Mouse (Mus musculus) heart, adult 11 months (tissue): ENCODE data around the gene Enox1.

ENCODE experiments used
- DNase-seq: peaks from one replicate; pipeline ENCODE4 v3.0.0; 2022

Enox1 gene

DNA sequence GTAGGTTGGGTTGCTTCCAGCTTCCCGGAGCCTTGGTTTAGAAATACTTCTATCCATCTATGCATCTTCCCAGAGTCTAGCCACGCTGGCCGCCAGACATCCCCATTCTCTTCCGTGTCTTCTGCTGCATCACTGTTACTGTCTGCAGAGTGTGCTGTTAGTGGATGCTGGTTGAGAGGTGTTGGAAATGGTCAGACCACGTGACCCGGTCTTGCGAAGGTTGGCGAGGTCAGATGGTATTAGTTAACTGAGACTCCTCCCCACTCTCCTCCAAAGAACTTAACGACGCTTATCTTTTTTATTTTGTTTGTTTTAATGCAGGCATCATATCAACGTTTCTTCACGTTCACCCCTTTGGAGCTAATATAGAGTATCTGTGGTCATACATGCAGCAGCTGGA lies 550.7 kb downstream of the Enox1 start:
- DNase-seq, result peak; percentile 85

DNA sequence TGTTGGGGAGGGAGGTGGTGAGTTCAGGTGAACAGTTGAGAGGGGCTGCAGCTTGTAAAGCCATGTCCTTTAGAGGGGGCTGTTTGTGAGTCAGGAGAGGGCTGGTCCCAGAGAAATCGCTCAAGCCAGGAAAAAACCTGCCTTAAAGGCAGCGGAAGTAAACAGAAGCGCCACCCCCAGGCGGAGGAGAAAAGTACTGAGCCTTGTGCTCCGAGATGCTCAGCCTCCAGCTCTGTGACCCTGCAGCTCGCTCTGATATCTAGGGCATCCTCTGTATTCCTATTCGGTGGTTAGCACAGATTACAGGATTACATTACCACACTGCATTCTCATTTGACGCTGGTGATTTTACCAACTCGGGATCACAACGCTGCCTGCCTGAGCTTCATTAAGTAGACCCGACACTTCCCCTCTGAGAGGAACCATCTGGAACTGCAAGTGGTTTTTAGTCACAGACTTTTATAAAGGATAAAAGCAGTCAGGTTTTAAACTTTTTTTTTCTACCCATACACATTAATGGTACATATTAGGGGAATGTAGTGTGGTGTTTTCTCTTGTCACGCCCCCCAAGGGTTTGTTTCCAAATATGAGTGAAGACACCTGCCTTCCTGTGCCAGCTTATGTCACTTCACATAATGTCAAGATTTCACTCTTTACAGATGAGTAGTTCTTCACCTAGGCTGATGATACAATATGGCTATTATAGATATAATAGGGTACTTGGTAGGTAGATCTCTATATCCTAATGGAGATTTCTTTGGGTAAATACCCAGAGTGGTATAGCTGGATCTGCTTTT lies 552.0 kb downstream of the Enox1 start:
- peak; percentile 58 for DNase-seq

DNA sequence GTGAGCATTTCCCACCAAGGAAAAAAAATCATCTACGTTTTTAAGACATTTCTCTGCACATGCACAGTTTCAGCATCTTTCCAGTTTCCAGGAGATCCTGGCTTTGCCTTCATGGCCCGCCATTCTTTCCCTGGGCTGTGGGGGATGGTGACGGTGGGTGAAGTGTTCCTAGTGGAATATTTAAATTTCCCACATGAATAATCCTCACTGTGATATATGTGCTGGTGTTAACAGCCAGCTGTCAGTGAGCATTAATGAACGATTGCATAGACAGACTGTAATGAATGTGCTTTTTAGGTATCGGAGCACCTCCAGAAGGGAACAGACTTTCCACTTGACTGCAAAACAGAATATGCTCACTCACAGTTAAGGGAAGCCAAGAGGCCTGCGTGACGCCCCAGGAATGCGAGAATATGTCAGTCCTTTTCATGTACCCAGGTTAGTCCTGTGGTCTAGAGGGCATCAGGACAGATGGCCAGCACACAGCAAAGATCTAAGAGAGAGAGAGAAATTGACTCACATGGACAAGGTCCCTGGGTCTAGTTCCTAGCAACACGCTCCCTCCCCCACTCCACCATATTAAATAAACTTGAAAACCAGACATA lies 558.5 kb downstream of the Enox1 start:
- DNase-seq, result peak; percentile 42

DNA sequence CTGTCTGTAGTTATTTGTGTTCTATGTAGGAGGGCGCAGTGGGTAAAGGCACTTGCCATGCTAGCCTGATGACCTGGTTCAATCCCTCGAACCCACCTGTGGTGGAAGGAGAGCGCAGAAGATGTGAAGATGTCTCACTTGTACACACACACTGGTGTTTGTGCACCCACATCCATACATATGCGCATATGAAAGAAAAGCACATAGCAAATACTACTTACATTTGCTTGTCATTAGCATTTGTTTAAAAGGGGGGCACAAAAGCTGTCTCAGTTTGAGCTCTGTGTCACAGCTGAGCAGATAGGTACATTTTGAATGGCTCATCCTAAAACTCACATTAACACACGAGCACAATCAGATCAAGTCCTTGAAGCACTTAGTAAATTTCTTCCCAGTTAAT lies 560.4 kb downstream of the Enox1 start:
- DNase-seq, result no peak

DNA sequence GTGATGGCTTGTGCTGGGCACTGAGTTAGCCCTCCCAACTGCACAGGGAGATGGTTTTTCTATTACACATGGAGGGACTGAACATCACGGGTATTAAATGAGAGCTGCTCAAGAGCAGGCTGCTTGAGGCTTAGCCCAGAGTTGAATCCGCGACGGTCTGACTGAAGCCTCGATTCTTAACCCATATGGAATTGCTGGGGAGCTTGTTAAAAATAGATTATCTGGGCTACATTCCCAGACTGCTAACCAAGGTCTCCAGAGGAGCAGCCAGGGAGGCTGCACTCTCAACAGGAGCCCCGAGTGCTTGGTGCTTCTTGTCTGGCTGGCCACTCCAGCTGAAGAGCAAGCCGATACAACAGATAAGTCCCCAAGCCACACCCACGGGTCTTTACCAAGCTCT lies 562.3 kb downstream of the Enox1 start:
- peak; percentile 81 for DNase-seq

DNA sequence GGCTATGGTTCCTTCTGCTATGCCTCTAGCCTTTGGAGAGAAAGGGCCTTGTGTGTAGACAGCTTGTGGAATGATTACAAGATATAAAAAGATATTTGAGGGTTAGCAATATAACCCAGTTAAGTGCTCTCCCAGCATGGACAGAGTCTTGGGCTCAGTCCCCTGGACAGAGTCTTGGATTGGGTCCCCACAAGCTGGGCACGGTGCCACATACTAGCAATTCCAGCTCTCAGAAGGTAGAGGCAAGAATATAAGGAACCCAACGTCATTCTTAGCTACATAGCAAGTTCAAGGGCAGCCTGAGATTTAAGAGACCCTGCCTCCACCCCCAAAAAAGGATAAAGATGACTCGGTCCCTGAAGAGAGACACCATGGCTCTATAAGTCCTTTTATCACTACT lies 581.5 kb downstream of the Enox1 start:
- DNase-seq, result peak; percentile 79

DNA sequence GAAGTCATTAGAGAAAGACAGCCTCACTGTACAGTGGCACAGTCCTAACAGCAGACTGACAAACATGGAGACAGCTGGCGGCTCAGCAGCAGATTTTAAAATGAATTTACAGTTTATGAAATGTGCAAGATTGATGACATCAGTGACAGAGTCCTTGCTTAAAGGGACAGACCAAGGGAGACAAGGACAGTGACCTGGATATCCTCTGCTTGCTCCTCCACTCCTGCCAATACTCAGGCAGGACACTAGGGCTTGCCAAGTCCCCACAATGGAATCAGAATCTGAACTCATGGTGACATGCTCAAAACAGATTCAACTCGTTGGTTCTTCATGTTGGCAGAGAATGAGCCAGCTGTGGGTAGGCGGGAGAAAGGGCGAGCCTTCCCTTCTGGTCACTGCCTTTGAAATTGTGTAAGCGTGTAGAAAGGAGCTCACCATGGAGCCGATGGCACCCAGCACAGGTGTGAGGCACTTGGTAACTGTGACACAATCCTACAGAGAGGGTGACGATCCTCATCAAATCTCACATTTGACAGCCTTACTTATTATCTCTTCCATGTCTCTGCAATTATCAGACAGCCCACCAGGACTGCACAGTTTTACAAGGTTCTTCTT lies 582.3 kb downstream of the Enox1 start:
- DNase-seq, result peak; percentile 69

DNA sequence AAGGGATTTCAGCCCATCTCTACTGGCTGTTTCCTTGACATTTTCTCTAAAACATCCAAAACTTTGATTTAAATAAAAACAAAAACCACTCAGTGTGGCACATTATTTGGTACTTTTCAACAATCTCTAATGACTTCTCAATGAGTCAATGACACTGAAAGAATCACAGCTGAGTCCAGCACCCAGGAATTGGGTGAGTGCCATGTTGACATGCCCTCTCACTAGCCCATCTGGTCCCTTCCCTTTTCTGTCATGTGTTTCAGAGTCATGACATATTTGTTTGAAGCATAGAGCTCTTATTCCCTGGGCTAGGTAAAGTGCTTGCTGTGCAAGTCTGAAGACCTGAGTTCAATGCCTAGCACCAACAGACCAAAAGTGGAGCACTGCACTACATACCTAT lies 582.8 kb downstream of the Enox1 start:
- DNase-seq, result peak; percentile 29

DNA sequence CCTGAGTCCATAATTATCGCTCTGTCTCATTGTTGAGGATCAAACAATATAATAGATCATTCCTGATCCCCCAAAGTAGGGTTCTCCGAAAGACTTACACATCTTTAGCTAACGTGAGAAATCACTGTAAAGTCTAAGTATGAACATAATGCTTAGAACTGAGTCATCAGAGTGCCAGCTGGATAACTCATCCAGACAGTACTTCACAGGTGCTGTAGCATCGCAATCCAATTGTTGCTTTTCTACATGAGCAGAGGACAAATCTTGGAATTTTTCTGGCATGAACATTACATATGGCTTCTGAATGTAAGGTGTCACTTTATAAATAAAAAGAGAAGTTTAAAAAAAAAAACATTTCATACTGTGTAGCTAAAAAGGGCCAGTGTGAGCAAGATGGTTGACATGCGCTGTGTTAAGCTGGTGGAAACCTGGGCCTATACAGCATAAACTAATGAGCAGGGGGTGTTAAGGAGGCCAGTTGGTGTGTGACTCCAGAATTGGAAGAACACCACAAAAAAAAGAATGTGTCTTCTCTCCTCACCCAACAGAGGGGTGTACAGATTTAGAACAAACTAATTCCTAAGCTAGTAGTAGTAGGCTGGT lies 588.2 kb downstream of the Enox1 start:
- DNase-seq, result peak; percentile 3

DNA sequence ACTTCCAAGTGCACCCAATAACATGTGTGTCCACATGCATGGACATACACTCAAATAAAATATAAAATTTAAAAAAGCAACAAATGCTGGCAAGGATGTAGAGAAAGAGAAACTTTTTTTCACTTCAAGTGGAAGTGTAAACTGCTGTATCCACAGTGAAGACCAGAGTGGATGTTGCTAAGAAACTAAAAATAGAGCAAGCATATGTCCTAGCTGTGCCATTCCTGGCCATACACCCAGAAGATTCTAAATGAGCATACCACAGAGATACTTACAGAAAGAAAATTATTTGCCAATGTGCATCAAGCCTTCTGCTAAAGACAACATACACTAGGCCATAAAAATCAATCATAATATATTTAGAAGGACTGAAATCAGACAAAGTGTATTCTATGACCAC lies 592.4 kb downstream of the Enox1 start:
- DNase-seq, result peak; percentile 21
